Mouse (Mus musculus): ENCODE measurements at regions not wholly inside any gene's neighbourhood (a gene's known extent, or its start where the extent isn't known, plus 50 kb on each side); places are given as distances from the start of the nearest gene placed in this dataset.
A peak's percentile ranks its signal among the peaks of the same experiment; 100 is the strongest.

DNA sequence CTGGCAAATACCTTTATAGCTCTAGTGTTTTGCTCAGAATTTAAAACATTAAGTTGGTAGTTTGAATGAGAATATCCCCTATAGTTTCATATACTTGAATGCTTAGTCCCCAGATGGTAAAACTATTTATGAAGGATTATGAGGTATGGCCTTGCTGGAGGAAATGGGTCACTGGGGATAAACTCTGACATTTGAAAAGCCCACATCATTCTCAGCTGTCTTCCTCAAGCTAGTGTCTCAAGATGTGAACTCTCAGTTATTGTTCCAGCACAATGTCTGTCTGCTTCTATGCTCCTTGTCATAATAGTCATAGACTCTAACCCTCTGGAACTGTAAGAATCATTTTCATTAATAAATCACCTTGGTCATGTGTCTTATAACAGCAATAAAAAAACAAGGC, 2004.1 kb upstream of the Gm8797 start:
- no peak for DNase-seq (ENCODE audit: low read depth)

DNA sequence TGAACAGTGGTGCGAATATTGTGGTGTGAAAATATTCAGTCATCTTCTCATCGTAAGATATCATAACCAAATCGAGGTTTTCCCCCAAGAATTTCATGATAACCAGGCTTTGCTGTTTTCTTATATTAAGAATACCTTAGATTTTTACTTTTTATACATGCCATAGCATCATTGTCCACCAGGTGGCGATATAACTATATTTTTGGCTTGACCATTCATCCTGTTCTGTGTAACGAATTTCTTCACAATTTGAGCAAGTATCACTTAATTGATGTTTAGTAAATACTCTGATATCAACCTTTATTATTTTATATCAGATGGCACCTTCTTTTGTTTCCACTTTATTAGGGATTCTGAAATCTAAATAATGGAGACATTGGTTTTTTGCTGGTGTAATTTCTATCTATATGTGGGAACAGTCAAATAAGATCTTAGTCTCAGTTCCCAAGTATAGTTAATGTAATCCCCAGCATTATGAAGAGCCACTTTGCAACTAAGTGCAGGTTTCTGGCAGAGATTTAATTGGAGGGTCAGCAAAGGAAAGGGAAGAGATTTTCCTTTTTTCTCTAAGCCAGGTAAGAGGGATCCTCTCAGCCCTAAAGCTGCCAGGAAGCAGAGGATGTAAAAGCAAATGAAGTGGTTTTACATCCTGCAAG, 1998.9 kb upstream of the Gm8797 start:
- DNase-seq (ENCODE audit: low read depth): peak; percentile 1

DNA sequence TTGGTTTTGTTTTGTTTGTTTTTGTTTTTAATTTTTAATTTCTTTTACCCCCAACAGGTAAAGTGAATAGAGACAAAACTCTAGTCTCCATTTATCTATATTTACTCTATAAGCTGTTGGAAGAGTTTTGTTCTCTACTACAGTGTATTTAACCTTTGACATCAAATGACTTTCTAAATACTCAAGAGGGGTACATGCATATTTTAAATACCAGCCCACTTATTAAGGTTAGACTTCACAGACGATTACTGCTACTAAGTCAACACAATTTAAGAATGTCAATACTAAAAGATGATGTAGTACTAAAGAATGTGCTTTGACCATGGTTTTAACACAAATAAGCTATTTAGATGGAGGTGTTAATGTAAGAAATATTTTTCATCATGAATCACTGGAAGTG, 1989.3 kb upstream of the Gm8797 start:
- no peak for DNase-seq (ENCODE audit: low read depth)

DNA sequence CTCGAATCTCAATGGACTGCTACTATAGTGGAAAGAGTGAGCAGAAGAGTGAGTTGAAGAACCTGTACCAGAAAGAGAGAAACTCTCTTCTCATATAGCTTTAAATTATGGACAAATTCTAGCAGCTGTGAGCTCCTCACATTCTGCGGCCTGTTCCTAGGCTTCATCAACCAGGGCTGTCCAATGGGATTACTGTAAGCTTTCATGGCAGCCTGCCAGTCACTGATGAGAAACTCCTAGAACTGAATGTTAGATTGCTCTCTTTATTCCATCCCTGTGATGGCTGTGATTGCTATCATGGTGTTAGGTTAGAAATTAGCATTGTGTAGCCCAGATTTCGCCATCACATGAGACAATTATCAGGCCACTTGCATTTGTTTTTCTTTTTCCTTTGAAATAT, 1966.4 kb upstream of the Gm8797 start:
- no peak for DNase-seq (ENCODE audit: low read depth)

DNA sequence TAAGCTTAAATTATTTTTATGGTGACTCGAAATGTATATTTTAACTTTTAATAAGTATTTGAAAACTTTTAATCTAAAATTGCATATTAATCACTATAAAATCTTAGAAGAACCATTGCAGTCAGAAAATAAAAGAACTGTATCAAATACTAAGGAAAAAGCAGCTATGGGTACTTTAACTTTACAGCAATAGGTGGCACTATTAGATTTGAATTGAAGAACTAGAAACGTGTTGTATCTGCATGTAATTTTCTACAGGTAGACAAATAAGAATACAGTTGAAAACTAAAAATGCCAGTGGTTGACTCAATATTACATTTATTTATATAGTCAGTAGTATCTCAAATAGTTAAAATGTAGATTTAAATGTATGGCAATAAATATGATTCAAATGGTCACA, 1964.6 kb upstream of the Gm8797 start:
- no peak for DNase-seq (ENCODE audit: low read depth)

DNA sequence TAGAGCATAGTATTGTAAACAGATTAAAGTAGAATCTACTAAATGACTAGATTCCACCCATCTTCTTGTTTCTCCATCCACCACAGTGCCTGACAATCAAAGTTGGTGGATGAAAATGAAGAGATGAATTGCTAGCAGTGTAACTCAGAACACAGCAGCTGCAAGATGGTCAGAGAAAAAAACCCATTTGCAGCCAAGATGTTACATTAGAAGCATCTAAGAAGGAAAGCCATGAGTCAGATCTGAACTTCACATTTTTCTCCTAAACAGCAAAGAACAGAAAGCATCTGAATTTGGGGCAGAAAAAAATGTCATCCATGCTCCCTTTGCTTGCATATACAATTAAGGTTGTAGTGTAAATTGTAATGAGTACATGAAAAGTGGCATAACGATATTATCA, 1942.8 kb upstream of the Gm8797 start:
- DNase-seq (ENCODE audit: low read depth): no peak

DNA sequence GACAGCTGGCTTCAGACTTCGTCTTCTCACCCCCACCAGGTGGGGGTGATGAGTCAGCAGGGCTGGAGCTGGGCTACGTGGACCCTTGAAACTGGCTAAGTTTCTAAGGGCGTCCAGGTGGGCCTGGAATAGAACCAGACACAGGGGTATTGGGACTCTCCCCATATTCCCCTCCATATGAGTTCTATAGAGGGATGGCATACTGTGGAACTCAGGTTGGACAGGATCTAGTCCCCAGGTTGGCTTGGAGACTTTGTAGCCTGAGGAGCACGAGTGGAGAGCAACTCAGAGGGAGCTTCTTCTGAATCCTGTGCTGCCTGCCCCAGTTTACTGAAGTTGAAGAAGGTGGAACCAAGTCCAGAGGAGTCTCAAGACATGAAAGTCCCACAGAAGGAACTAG, 1921.6 kb upstream of the Gm8797 start:
- DNase-seq (ENCODE audit: low read depth): no peak

DNA sequence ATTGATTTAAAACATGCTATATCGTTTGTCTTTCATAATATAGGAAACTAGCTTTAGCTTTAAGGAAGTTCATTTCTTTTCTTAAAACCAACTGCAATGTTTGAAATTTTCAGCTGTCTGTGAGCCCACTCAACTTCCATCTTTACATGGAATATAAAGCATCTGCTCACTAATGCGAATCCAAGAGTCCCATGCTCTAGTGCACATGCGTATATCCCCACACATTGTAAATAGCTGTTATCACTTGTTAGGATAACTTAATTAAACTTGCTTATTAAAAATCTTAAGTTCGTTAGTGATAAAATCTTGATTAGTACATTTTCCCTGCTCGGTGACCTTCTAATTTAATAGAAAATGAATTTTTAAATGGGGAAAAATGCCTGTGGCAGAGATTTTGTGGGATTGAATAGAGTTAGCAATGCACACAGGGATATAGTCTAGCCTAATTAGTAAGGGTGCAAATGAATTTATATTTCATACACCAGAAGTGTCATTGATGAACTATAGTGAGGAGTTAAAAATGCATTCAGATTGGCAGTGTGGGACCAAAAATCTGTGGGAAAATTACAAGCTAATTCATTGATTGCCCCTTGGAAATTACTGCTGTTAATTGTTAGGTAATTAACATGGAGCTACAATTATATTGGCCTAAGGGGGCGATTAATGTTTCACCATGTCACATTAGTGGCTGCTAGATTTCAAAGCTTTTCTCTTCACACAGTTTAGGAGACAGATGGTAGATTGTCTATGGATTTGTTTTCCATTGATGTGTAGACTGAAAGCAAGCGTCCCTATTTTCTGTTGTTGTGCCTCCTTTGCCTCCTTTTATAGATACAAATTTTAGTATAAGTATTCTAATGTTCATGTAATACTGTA, 1919.0 kb upstream of the Gm8797 start:
- no peak for DNase-seq (ENCODE audit: low read depth)

Measured in c-Kit-positive CD71-positive TER-119-negative erythroid progenitor cells, embryonic 14.5 days (primary cell).